Mouse (Mus musculus): ENCODE results near the gene Speg. TPM values are rescaled to one million over a fixed set of nuclear protein-coding genes. Genes with fewer than 3 reads are reported as not detected.

Gene Speg
- polyA plus RNA-seq, 1 experiment from 2014 or later, result 21.3 TPM

DNA sequence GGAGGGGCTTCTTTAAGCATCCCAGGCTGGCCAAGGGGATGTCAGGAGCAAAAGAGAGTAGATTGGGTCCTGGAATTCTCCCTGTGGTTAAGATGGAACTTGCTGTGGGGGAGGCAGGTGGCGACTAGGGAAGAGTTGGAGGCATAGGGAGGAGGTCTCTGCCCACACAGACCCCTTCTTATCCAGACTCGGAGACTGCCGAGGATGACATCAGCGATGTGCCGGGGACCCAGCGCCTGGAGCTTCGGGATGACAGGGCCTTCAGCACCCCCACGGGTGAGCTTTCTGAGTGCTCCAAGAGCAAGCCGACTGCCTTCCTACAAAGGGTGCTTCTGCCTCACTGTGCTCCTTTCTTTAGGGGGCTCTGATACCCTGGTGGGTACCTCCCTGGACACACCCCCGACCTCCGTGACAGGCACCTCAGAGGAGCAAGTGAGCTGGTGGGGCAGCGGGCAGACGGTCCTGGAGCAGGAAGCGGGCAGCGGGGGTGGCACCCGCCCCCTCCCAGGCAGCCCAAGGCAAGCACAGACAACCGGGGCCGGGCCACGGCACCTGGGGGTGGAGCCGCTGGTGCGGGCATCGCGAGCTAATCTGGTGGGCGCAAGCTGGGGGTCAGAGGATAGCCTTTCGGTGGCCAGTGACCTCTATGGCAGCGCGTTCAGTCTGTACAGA is 9.5 kb downstream of the Speg start:
- Histone ChIP-seq H3K36me3 (peaks cover 7% of the 10 kb centered on the region), H3K4me2 (replicated peaks) (peak overlapping the region; percentile 11; the same call in 1 of the 2 replicates), H3K9me3 (no peaks in the 10 kb centered on the region), H3K9ac (peak overlapping the region; percentile 25; the same call in 1 of the 2 replicates), H3K27me3 (peaks cover 54% of the 10 kb centered on the region), H3K4me1 (peaks cover 64% of the 10 kb centered on the region), H3K27ac (no peak overlapping the region), H3K4me3 (no peak overlapping the region)
- no peak for ATAC-seq (ENCODE audit: low FRiP score, low read depth)
- 84% methylated on average over 27 of the region's 27 CpGs for WGBS

GRCm38 (mm10) chr1:75385142-75385730 is 10.1 kb downstream of the Speg start:
- 76% methylated on average over 20 of the region's 20 CpGs for WGBS
- H3K4me1 ChIP-seq, result peaks cover 61% of the 10 kb centered on the region
- peaks cover 57% of the 10 kb centered on the region for H3K27me3 ChIP-seq
- no peaks in the 10 kb centered on the region for H3K9me3 ChIP-seq
- ATAC-seq (ENCODE audit: low FRiP score, low read depth), result no peak
- no peak overlapping the region for H3K4me3 ChIP-seq
- H3K27ac ChIP-seq, result no peak overlapping the region
- peaks cover 7% of the 10 kb centered on the region for H3K36me3 ChIP-seq
- H3K4me2 ChIP-seq (replicated peaks), result peak overlapping the region; percentile 11; the same call in 1 of the 2 replicates
- H3K9ac ChIP-seq, result no peak overlapping the region; the same call in 1 of the 2 replicates

- Histone ChIP-seq H3K36me3 (peaks cover 7% of the 10 kb centered on the region), H3K4me3 (no peak overlapping the region), H3K27me3 (peaks cover 56% of the 10 kb centered on the region), H3K9ac (no peak overlapping the region), H3K4me2 (replicated peaks) (0 out of 2 replicates have a peak overlapping the region, but pooled peaks have one; percentile 11), H3K9me3 (no peaks in the 10 kb centered on the region), H3K27ac (no peak overlapping the region), H3K4me1 (peaks cover 61% of the 10 kb centered on the region)
- WGBS, result 39% methylated on average over 4 of the region's 4 CpGs
- no peak for ATAC-seq (ENCODE audit: low FRiP score, low read depth)
Measured at GRCm38 (mm10) chr1:75386149-75386548, 11.1 kb downstream of the Speg start.

DNA sequence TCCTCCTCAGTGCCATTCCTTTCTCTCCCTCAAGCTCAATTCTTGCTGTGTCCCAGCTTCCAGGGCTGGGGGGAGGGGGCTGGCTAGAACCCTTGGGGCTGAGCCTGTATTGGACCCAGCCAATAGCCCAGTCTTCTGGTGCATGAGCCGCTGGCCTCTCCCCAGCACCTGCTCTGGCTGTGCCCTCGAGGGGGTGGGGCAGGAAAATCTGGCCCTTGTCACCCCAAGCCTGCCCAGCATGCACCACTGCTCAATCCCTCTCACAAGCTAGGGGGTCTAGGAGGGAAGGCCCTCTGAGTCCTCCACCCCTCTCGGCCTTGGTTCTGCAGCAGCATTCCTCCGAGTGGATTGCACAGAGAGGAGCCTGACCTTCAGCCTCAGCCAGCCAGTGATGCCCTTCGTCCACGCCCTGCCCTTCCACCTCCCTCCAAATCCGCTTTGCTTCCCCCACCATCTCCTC is 12.4 kb downstream of the Speg start:
- ATAC-seq (ENCODE audit: low FRiP score, low read depth), result peak; percentile 7; the same call in 1 of the 2 replicates
- peaks cover 53% of the 10 kb centered on the region for H3K4me1 ChIP-seq

GRCm38 (mm10) chr1:75387929-75388897 is 13.1 kb downstream of the Speg start:
- 7% methylated on average over 94 of the region's 94 CpGs for WGBS
- peaks cover 52% of the 10 kb centered on the region for H3K4me1 ChIP-seq
- peak overlapping the region; percentile 68 for H3K4me2 ChIP-seq (replicated peaks)
- peaks cover 56% of the 10 kb centered on the region for H3K27me3 ChIP-seq
- H3K9ac ChIP-seq, result peak overlapping the region; percentile 66
- H3K27ac ChIP-seq, result no peak overlapping the region
- H3K36me3 ChIP-seq, result peaks cover 17% of the 10 kb centered on the region
- no peaks in the 10 kb centered on the region for H3K9me3 ChIP-seq
- ATAC-seq (ENCODE audit: low FRiP score, low read depth), result peak; percentile 18; the same call in 1 of the 2 replicates
- peak overlapping the region; percentile 41 for H3K4me3 ChIP-seq

More for the DNA sequence above, 12.4 kb downstream of the Speg start:
- H3K9ac ChIP-seq, result peak overlapping the region; percentile 66
- peaks cover 14% of the 10 kb centered on the region for H3K36me3 ChIP-seq
- H3K4me2 ChIP-seq (replicated peaks), result peak overlapping the region; percentile 68
- H3K27me3 ChIP-seq, result peaks cover 56% of the 10 kb centered on the region
- WGBS, result 33% methylated on average over 7 of the region's 7 CpGs
- no peak overlapping the region for H3K27ac ChIP-seq
- peak overlapping the region; percentile 41 for H3K4me3 ChIP-seq
- no peaks in the 10 kb centered on the region for H3K9me3 ChIP-seq

DNA sequence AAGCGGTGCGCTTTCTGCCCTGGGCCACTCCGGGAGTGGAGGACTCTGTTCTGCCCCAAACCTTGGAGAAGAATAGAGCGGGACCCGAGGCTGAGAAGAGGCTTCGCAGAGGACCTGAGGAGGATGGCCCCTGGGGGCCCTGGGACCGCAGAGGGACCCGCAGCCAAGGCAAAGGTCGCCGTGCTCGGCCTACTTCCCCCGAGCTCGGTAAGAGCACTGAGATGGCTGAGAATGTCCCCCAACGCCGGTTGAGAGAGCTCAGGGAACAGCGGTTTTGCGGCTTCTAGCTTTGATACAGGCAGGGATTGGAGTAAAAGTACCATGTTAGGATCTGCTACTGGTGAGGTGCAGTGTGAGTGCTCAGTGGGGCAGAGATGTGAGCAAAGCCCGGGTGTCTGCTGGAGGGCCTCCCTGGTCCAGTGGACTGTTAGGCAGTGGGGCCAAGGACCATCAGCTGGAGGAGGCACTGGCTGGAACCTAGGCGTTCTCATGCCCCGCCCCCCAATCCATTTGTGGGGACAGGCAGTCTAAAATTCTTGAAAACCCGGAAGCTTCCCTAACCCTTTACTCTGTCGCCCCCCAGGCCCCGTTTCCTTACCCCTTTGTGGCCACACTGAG is 13.9 kb downstream of the Speg start:
- Histone ChIP-seq H3K4me3 (peak overlapping the region; percentile 41), H3K4me2 (replicated peaks) (peak overlapping the region; percentile 68), H3K9ac (peak overlapping the region; percentile 66; the same call in 1 of the 2 replicates), H3K4me1 (peaks cover 48% of the 10 kb centered on the region), H3K36me3 (peaks cover 19% of the 10 kb centered on the region), H3K27me3 (peaks cover 56% of the 10 kb centered on the region), H3K9me3 (no peaks in the 10 kb centered on the region), H3K27ac (no peak overlapping the region)
- ATAC-seq (ENCODE audit: low FRiP score, low read depth), result no peak
- WGBS, result 34% methylated on average over 23 of the region's 23 CpGs

GRCm38 (mm10) chr1:75393139-75393538 is 18.0 kb downstream of the Speg start:
- 59% methylated on average over 9 of the region's 9 CpGs for WGBS
- Histone ChIP-seq H3K9me3 (no peaks in the 10 kb centered on the region), H3K4me2 (replicated peaks) (no peak overlapping the region), H3K27me3 (peaks cover 23% of the 10 kb centered on the region), H3K4me1 (peaks cover 14% of the 10 kb centered on the region), H3K36me3 (peaks cover 38% of the 10 kb centered on the region), H3K9ac (no peak overlapping the region), H3K4me3 (no peak overlapping the region), H3K27ac (no peak overlapping the region)
- ATAC-seq (ENCODE audit: low FRiP score, low read depth), result no peak

- Histone ChIP-seq H3K9me3 (no peaks in the 10 kb centered on the region), H3K4me3 (no peak overlapping the region), H3K27me3 (peaks cover 16% of the 10 kb centered on the region), H3K36me3 (peaks cover 38% of the 10 kb centered on the region), H3K27ac (no peak overlapping the region), H3K4me2 (replicated peaks) (no peak overlapping the region), H3K9ac (no peak overlapping the region), H3K4me1 (peaks cover 13% of the 10 kb centered on the region)
- no peak for ATAC-seq (ENCODE audit: low FRiP score, low read depth)
- 82% methylated on average over 3 of the region's 3 CpGs for WGBS
Measured at GRCm38 (mm10) chr1:75393846-75394245, 18.7 kb downstream of the Speg start.

DNA sequence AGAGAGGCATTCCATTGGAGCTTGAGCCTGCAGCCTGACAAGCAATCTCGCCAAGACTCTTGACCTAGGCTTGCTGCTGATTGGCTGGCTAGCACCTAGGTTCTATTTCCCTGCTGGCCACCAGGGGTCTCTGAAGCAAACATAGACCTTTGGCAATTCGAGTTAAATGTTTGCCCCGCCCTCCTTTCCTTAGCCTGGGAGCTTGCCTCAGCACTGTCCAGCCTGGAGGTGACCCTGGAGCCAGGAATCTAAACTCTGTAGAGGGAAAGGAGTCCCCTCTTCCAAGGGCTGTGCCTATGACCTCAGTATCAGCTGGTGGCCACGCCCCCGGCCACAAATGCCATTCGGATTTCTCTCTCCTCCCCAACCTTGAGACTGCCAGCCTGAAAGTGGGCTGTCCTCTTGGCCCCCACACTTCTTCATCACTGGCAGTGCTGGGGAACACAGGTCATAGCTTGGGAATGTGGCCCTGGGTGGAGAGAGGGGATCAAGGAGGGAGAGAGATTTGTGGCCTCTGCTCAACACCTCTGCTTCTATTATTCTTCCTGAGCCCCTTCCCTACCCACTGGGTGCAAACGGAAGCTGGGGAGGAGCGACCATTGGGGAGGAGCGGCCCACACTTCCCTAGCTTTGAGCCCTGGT is 23.8 kb downstream of the Speg start:
- no peaks in the 10 kb centered on the region for H3K27me3 ChIP-seq
- H3K9me3 ChIP-seq, result no peaks in the 10 kb centered on the region
- peak; percentile 52; the same call in 1 of the 2 replicates for ATAC-seq (ENCODE audit: low FRiP score, low read depth)
- H3K4me1 ChIP-seq, result peaks cover 28% of the 10 kb centered on the region
- H3K9ac ChIP-seq, result no peak overlapping the region
- H3K36me3 ChIP-seq, result peaks cover 56% of the 10 kb centered on the region
- WGBS, result 9% methylated on average over 9 of the region's 9 CpGs
- peak overlapping the region; percentile 59 for H3K4me2 ChIP-seq (replicated peaks)
- H3K27ac ChIP-seq, result peak overlapping the region; percentile 79
- H3K4me3 ChIP-seq, result no peak overlapping the region

GRCm38 (mm10) chr1:75399755-75400492 is 24.8 kb downstream of the Speg start:
- WGBS, result 6% methylated on average over 15 of the region's 15 CpGs
- H3K4me3 ChIP-seq, result peak overlapping the region; percentile 22
- H3K36me3 ChIP-seq, result peaks cover 62% of the 10 kb centered on the region
- H3K4me1 ChIP-seq, result peaks cover 28% of the 10 kb centered on the region
- peak overlapping the region; percentile 59 for H3K4me2 ChIP-seq (replicated peaks)
- peak overlapping the region; percentile 50 for H3K9ac ChIP-seq
- H3K27ac ChIP-seq, result peak overlapping the region; percentile 79
- ATAC-seq (ENCODE audit: low FRiP score, low read depth), result peak; percentile 73
- H3K27me3 ChIP-seq, result no peaks in the 10 kb centered on the region
- H3K9me3 ChIP-seq, result no peaks in the 10 kb centered on the region

Measured in limb, embryonic 13.5 days (tissue).